Mouse (Mus musculus) left cerebral cortex, adult 2 months (tissue): Measurements from ENCODE around the gene Nat8. TPM values are rescaled to one million over a fixed set of nuclear protein-coding genes. Genes with fewer than 3 reads are reported as not detected.
"Not testable (repeated sequence)": the region's sequence is repeated elsewhere in the genome, so short reads cannot be mapped to it uniquely, and the experiment has no call there.

Source experiments
- DNase-seq, 2 experiments: peaks; one replicate each; pipeline ENCODE4 v3.0.0; 2021 to 2022; ENCODE audit warnings: low spot score in 2 of 2, mixed read lengths in 1 of 2; ENCODE audit errors: extremely low spot score in 1 of 2
- H3K27ac ChIP-seq: fragments of 200-600 bp; 2 replicates; pipeline ENCODE4 v1.8.1; 2022
- H3K4me3 ChIP-seq: fragments of 200-600 bp; 2 replicates; pipeline ENCODE4 v1.8.1; 2022
- CTCF ChIP-seq: fragments of 200-600 bp; IDR thresholded peaks from 2 replicates; pipeline ENCODE4 v1.8.1; 2022; ENCODE audit warnings: antibody characterized with exemption, mild to moderate bottlenecking, moderate library complexity
- intact Hi-C: fragments of 180-260 bp; cut with DNase I; formaldehyde crosslinking; loops from one replicate; pipeline ENCODE4 v1.15.1; 2025
- microRNA-seq, 2 experiments: library from miRNA; unstranded; fragments of <30 nt; microRNA quantifications; one replicate each; pipeline ENCODE4 v1.2.0; 2021
- total RNA-seq, 2 experiments: library from RNA; stranded (reverse); gene quantifications; 2 replicates each; pipeline ENCODE4 v1.2.3; 2021

Nat8 gene
- total RNA-seq, 2 experiments from 2014 or later: 2.8 to 4.4 TPM

DNA sequence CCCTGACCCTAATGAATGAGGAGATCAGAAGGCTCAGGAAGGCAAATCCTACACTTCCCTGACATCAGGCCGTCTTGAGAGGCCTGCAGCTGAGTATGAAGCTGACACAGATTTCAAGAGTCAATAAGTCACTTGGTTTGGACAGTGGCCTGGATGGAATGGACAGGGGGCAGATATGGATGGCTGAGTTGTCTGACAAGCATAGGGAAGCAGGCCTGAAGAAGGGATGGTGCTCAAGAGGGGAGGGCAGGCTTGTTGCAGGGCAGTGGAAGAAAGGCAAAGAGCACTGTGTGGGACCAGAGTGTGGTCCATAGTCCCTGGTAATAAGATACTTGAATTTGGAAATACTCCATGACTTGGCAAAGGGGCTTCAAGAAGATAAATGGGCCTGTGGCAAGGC, 2.4 kb downstream of the Nat8 start:
- no peak for DNase-seq
- H3K4me3 ChIP-seq: no peak overlapping the region
- H3K27ac ChIP-seq: no peak overlapping the region
- intact Hi-C loops: no loop called here
- TF ChIP-seq CTCF: no peak

DNA sequence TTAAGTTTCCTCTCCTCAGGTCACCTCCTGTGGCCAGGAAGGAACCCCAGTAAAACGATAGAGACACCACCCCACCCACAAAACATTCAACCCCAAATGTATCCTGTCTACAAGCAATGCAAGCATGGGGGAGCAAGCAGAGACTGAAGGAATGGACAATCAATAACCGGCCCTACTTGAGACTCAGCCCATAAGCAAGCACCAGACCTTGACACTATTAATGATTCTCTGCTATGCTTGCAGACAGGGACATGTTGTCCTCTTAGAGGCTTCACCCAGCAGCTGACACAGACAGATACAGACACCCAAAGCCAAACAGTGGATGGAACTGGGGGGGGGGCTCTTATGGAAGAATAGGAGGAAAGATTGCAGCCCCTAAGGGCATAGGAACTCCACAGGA, 6.0 kb downstream of the Nat8 start:
- no peak overlapping the region for H3K4me3 ChIP-seq
- intact Hi-C loops: no loop called here
- H3K27ac ChIP-seq: no peak overlapping the region
- DNase-seq: no peak
- TF ChIP-seq CTCF: no peak

DNA sequence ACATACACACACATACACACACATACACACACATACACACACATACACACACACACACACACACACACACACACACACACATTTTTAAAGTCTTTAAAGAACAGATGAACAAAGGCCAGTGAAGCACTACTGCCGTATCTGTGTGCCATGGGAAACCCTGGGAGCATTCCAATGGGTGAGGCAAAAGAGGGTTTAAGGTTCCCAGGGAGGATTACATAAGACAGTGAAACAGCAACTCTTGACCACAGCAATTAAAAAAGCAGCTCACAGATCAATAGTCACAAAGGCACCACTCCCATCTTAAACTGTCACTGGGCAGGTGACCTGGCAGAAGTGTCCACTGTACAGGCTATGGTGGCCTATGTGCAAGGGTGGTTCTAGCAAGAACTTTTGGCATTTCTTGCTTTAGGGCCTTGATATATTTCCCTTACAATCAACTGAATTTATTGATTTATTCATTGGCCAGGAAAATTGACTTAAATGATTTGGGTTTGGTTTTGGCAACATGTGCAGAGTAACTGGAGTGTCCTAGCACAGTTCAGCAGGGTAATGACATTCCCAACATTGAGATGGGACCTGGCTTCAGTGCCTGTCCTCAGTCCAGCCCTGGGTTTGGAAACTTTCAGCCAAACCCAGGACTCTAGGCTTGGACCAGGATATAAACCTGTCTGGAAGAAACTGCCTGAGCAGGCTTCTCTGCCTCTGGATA, 8.3 kb downstream of the Nat8 start:
- no peak for DNase-seq
- no peak overlapping the region for H3K4me3 ChIP-seq
- intact Hi-C loops: no loop called here
- H3K27ac ChIP-seq: no peak overlapping the region
- no peak for TF ChIP-seq CTCF

DNA sequence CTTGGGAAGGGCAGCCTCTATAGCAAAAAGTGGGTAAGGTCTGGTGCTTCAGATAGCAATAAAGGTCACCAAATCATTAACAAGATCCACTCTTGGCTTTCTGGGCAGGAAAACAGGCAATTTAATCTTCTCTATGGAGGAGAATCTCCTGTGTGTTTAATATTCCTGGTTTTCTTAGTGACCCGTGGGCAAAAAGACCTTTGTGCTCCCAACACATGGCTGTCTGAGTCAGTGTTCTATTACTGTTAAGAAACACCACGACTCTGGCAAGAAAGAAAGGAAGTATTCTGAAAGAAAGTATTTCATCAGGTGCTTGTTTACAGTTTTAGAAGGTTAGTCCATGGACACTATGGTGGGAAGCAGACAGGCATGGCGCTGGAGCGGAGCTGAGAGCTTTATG, 9.6 kb downstream of the Nat8 start:
- H3K4me3 ChIP-seq: no peak overlapping the region
- DNase-seq: no peak
- no peak overlapping the region for H3K27ac ChIP-seq
- TF ChIP-seq CTCF: no peak
- intact Hi-C loops: no loop called here

DNA sequence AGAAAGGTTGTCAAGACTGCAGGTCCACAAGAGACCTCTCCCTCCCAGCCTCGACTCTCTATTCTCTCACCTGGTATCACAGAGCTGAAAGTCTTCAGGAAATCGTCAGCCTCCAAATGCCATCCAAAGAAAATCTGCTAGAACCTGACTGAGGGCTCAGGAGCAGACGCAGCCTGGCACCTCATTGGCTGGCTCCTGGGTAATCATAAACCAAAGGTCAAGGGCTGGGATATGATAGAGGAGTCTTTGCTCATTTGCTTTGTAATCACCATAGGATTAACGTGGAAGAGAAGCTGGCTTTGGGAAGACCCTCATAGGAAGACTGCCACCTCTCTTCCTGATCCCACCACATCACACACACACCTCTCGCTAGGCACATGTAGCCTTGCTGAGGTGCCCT, 11.0 kb downstream of the Nat8 start, which contains the start of the genes Nat8f6 and Nat8f5:
Nat8f6 (minus strand) TSS at position 118 of the 400 bp plus-strand sequence.
Nat8f5 (minus strand) TSS at position 136 of the 400 bp plus-strand sequence.
- Histone ChIP-seq H3K4me3 (no peak within 1 kb of the TSS), H3K27ac (no peak within 1 kb of the TSS)
- intact Hi-C loops: no loop called here
- DNase-seq: no peak
- no peak for TF ChIP-seq CTCF

DNA sequence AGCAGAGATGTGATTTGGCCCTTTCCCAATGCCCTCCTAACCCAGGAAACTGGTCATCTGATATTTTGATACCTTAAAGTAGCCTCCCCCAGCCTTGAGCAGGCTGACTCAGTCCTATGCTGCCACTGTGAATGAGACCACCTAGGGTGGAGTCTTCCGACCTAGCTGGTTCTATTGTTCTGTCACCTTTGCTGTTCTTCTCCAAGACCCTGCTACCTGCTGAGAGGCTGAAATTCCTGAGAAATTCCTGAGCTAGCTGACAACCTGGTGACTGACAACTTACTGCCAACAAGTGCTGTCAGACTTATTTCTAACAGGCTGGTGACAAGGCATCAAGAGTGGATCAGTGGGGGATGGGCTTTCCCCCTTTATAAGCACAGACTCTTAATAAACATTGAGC, 13.5 kb downstream of the Nat8 start:
- Histone ChIP-seq H3K27ac (no peak overlapping the region), H3K4me3 (no peak overlapping the region)
- no peak for DNase-seq
- no peak for TF ChIP-seq CTCF
- intact Hi-C loops: no loop called here

DNA sequence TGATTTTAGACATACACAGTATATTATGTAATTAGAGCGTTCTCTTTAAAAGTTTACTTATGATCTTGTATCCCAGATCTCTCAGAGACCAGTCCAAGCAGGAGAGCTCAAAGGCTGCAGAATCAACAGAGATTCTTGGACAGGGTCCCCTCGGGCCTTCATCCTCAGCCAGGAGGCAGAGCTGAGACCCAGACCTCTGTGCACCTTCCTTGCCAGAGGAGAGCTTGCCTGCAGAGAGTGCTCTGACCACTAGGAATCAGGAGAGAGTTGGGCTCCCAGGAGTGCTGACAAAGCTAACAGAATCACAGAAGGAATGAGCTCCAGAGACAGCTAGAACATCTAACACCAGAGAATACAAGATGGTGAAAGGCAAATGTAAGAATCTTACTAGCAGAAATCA, 18.5 kb downstream of the Nat8 start:
- no peak overlapping the region for H3K4me3 ChIP-seq
- no peak overlapping the region for H3K27ac ChIP-seq
- no peak for TF ChIP-seq CTCF
- no peak for DNase-seq
- intact Hi-C loops: no loop called here

DNA sequence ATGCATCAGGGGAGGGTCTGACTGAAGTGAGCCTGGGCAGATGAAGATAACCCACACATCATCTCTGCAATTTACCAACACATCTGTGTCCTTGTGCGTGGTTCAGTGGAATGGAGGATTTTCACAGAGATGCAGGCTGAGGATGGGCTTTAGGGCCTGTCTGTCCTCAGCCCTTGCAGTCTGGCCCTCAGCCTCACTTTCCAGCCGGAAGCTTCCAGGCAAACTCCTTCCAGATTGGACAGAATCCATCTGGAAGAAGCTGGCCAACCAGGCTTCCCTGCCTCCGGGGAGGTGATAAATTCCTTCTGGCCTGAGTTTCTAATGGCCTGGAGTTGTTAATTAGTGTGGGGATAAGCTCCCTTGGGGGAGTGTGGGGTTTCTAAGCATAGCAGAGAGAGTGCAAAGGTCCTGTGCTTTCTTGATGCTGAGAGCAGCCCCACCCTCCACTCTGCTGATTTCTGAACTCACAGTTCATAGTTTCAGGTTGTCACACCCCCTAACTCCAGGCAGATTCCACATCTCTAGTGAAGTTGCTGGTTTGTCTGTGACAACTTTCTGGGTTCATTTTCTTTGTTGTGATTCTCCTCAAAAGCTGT, 20.8 kb downstream of the Nat8 start:
- intact Hi-C loops, H3K27ac ChIP-seq, H3K4me3 ChIP-seq, DNase-seq: not testable (repeated sequence)

DNA sequence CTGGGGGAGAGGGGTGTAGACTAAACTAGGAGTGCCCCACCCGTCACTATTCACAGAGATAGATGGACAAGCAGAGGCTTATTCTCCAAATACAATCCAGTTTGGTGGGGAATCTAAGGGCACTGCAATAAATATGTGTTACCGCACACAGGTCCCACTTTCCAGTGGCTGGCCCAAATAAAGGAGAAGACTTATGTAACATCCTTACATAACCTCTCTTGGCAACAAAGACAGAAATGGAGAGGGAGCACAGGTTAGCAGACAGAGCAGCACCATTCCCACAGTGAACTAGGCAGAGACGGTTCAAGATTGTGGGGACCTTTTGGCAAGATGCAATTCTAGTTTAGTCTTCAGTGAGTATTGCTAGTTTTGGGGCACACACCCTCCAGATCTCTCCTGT, 21.4 kb downstream of the Nat8 start:
- intact Hi-C loops, H3K27ac ChIP-seq, H3K4me3 ChIP-seq, DNase-seq: not testable (repeated sequence)

DNA sequence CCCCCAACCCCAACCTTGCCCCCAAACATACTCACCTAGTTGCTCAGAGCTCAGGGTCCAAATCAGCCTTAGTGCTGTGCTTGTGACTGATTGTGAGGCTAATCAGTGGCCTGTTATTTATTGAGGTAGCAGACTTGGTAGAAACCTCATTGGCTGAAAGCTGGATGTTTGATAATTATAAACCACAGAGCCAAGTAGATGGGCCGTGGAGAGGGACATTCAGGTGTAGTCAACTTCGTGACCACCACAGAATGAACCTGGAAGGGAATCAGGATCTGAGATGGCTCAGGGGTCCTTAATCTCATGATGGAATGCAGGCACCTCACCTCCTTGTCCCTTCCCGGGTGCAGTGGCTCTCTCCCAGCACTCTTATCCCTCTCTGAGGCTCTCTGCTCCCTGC, 22.1 kb downstream of the Nat8 start:
- intact Hi-C loops, H3K4me3 ChIP-seq, H3K27ac ChIP-seq, DNase-seq: not testable (repeated sequence)

DNA sequence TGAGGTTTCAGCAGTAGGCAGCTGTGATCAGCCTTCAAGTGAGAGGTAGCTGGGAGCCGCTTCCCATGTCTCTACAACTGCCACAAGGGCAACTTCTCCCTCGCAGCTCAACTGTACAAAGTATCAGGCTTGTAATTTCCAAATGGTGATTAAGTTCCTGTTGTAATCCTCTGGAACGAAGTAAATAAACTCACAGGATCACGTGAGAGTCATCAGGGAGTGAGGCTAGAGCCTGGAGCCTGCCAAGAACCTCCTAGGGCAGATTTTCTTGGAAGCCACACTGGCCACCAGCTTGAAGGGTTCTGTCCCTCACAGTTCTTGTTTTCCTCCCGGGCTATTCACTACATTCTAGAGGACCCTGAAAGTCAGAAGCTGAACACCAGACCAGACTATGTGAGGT, 28.7 kb downstream of the Nat8 start:
- DNase-seq, intact Hi-C loops, H3K27ac ChIP-seq, H3K4me3 ChIP-seq: not testable (repeated sequence)

Small RNA genes lying within 50 kb of the gene (microRNA-seq; reads per million reads assigned to microRNA genes)
- 0 reads per million in 2 experiments for gene Mir6375

Other genes with a start within 250 kb of the Nat8 start
- gene Alms1, start 244.6 kb downstream of the Nat8 start, total RNA-seq: 10 to 100 TPM in 1 of 2 experiments, 1 to 10 TPM in 1; 9.5 to 10.4 TPM
- gene Nat8f7, start 118.9 kb downstream of the Nat8 start, total RNA-seq: 1 to 10 TPM; 3.8 to 4.5 TPM
- 1 to 10 TPM; 4.5 to 5.9 TPM for gene Nat8f3, start 66.3 kb downstream of the Nat8 start, total RNA-seq
- gene Nat8f6, start 11.1 kb downstream of the Nat8 start, total RNA-seq: 1 to 10 TPM; 2.3 TPM
- 1 to 10 TPM; 3.2 to 8.4 TPM for gene Nat8f5, start 11.1 kb downstream of the Nat8 start, total RNA-seq
- gene Nat8f2, start 37.1 kb upstream of the Nat8 start, total RNA-seq: 1 to 10 TPM; 2.1 to 2.7 TPM
- 1 to 10 TPM; 5.3 to 7.4 TPM for gene Nat8f4, start 72.8 kb upstream of the Nat8 start, total RNA-seq
- 10 to 100 TPM; 52.3 to 54.3 TPM for gene Tprkb, start 79.8 kb upstream of the Nat8 start, total RNA-seq
- 10 to 100 TPM; 25.6 to 27.9 TPM for gene Nat8f1, start 83.6 kb upstream of the Nat8 start, total RNA-seq
- gene Dusp11, start 129.6 kb upstream of the Nat8 start, total RNA-seq: 10 to 100 TPM; 78.1 to 88.9 TPM
- gene Figla, start 184.1 kb upstream of the Nat8 start, total RNA-seq: not detected
- gene Add2, start 196.6 kb upstream of the Nat8 start, total RNA-seq: 100 to 1,000 TPM; 222 to 223 TPM